Mouse (Mus musculus) erythroblast, embryonic 14.5 days (primary cell): ENCODE results near the gene Gm3298. TPM values are rescaled to one million over a fixed set of nuclear protein-coding genes. Genes with fewer than 3 reads are reported as not detected.
"Not testable (repeated sequence)": the region's sequence is repeated elsewhere in the genome, so short reads cannot be mapped to it uniquely, and the experiment has no call there.

Experiments used
- H3K27me3 ChIP-seq: 2 replicates; pipeline ENCODE4 v1.6.1; 2012; ENCODE audit warnings: inconsistent platforms; ENCODE audit not compliant: control insufficient read depth
- H3K36me3 ChIP-seq: 2 replicates; pipeline ENCODE4 v1.6.1; 2012; ENCODE audit warnings: mild to moderate bottlenecking, inconsistent platforms; ENCODE audit not compliant: control insufficient read depth
- H3K4me1 ChIP-seq: 2 replicates; pipeline ENCODE4 v1.6.1; 2012; ENCODE audit warnings: inconsistent platforms; ENCODE audit not compliant: control insufficient read depth
- H3K4me3 ChIP-seq: replicated peaks from 2 replicates; pipeline ENCODE3; 2012; ENCODE audit warnings: moderate library complexity, mild to moderate bottlenecking, inconsistent platforms
- H3K9me3 ChIP-seq: 2 replicates; pipeline ENCODE4 v1.6.1; 2012; ENCODE audit warnings: low read length, inconsistent platforms, mixed read lengths; ENCODE audit not compliant: control insufficient read depth
- polyA plus RNA-seq: library from polyadenylated mRNA; stranded (reverse); fragments of >175 nt; gene quantifications from 2 replicates; pipeline ENCODE4 v1.2.3, GENCODE M21; 2012

The Gm3298 gene
- polyA plus RNA-seq = not detected in 2 replicates

GRCm38 (mm10) chr14:5015591-5015990, at the start of gene Gm3298:
Gene Gm3298, plus strand, starts transcription at chr14:5015891.
- H3K4me1 ChIP-seq, H3K36me3 ChIP-seq, H3K27me3 ChIP-seq, H3K4me3 ChIP-seq, H3K9me3 ChIP-seq: not testable (repeated sequence)

- not testable (repeated sequence) for H3K9me3 ChIP-seq, H3K4me1 ChIP-seq, H3K36me3 ChIP-seq, H3K4me3 ChIP-seq, H3K27me3 ChIP-seq
These were observed 32.1 kb upstream of the Gm3298 start, which contains the start of gene Gm8297 for GRCm38 (mm10) chr14:4983635-4984034. Gene Gm8297, plus strand, starts transcription at chr14:4983935.

- not testable (repeated sequence) for H3K27me3 ChIP-seq, H3K9me3 ChIP-seq, H3K36me3 ChIP-seq, H3K4me3 ChIP-seq, H3K4me1 ChIP-seq
These were observed 34.6 kb downstream of the Gm3298 start, which contains the start of gene 4930555G01Rik for GRCm38 (mm10) chr14:5050329-5050728. Gene 4930555G01Rik, plus strand, starts transcription at chr14:5050629.

Other genes with a start within 250 kb of the Gm3298 start
- not detected in 2 replicates for gene Gm9602, start 239.6 kb upstream of the Gm3298 start, polyA plus RNA-seq
- not detected in 2 replicates for gene Gm3269, start 177.8 kb upstream of the Gm3298 start, polyA plus RNA-seq
- not detected in 2 replicates for gene Gm3264, start 160.3 kb upstream of the Gm3298 start, polyA plus RNA-seq
- gene Gm3278, start 123.5 kb upstream of the Gm3298 start, polyA plus RNA-seq = not detected in 2 replicates
- not detected in 2 replicates for gene Gm8297, start 32.0 kb upstream of the Gm3298 start, polyA plus RNA-seq
- not detected in 2 replicates for gene 4930555G01Rik, start 34.7 kb downstream of the Gm3298 start, polyA plus RNA-seq
- not detected in 2 replicates for gene Gm8281, start 55.1 kb downstream of the Gm3298 start, polyA plus RNA-seq
- gene Gm8279, start 115.6 kb downstream of the Gm3298 start, polyA plus RNA-seq = not detected in 2 replicates
- not detected in 2 replicates for gene Gm3317, start 148.6 kb downstream of the Gm3298 start, polyA plus RNA-seq
- not detected in 2 replicates for gene Gm8271, start 169.9 kb downstream of the Gm3298 start, polyA plus RNA-seq
- gene Gm3526, start 244.7 kb downstream of the Gm3298 start, polyA plus RNA-seq = not detected in 2 replicates